Mouse (Mus musculus) intestine, embryonic 14.5 days (tissue): ENCODE measurements around the gene Trim46. TPM values are rescaled to one million over a fixed set of nuclear protein-coding genes. Genes with fewer than 3 reads are reported as not detected.

Source experiments
- ATAC-seq: fragments of 200-750 bp; cut with Nextera tagmentation; replicated peaks from 2 replicates; pipeline ENCODE4 v1.8.0; 2017; ENCODE audit warnings: low read depth, moderate number of reproducible peaks, moderate TSS enrichment, moderate library complexity; ENCODE audit not compliant: low FRiP score, low TSS enrichment
- DNase-seq: peaks from one replicate; pipeline ENCODE4 v3.0.0-alpha.2; 2018; ENCODE audit warnings: low spot score
- H3K27ac ChIP-seq: fragments of 300-500 bp; sonication (generic); 2 replicates; pipeline ENCODE4 v1.5.1; 2014; ENCODE audit warnings: low read depth, mild to moderate bottlenecking, control low read depth
- H3K27me3 ChIP-seq: fragments of 300-500 bp; sonication (generic); replicated peaks from 2 replicates; pipeline ENCODE4 v1.6.1; 2014; ENCODE audit warnings: low read length, control low read depth; ENCODE audit not compliant: control insufficient read depth, insufficient read depth
- H3K36me3 ChIP-seq: fragments of 300-500 bp; sonication (generic); 2 replicates; pipeline ENCODE4 v1.6.1; 2014; ENCODE audit warnings: low read length, control low read depth; ENCODE audit not compliant: control insufficient read depth, insufficient read depth
- H3K4me1 ChIP-seq: fragments of 300-500 bp; sonication (generic); replicated peaks from 2 replicates; pipeline ENCODE4 v1.6.1; 2014; ENCODE audit warnings: low read length, control low read depth, mixed read lengths; ENCODE audit not compliant: control insufficient read depth, insufficient read depth
- H3K4me2 ChIP-seq: fragments of 300-500 bp; sonication (generic); 2 replicates; pipeline ENCODE4 v1.6.1; 2014; ENCODE audit warnings: low read length
- H3K4me3 ChIP-seq: fragments of 300-500 bp; sonication (generic); 2 replicates; pipeline ENCODE4 v1.5.1; 2014; ENCODE audit warnings: low read depth, low read length, control low read depth, mixed read lengths
- H3K9ac ChIP-seq: fragments of 300-500 bp; sonication (generic); 2 replicates; pipeline ENCODE4 v1.6.1; 2014; ENCODE audit warnings: mild to moderate bottlenecking, low read length
- H3K9me3 ChIP-seq: fragments of 300-500 bp; sonication (generic); 2 replicates; pipeline ENCODE4 v1.6.1; 2016; ENCODE audit warnings: low read length, control low read depth; ENCODE audit not compliant: control insufficient read depth
- WGBS: fragments of 180-500 bp; shearing (Covaris S2); extraction: QIAGEN DNeasy Blood & Tissue Kit; methylation state at CpG from one replicate; pipeline ENCODE4 v1.1.7; 2014; 5-methylcytosine and 5-hydroxymethylcytosine counted together
- polyA plus RNA-seq: library from polyadenylated mRNA; unstranded; fragments of >200 nt; fragmentation: Nextera tagmentation; extraction: Ambion mirVana; gene quantifications from 2 replicates; pipeline ENCODE4 v1.2.1, GENCODE M21; 2014

Gene Trim46
- polyA plus RNA-seq, 1 experiment from 2014 or later, result 3.5 TPM

DNA sequence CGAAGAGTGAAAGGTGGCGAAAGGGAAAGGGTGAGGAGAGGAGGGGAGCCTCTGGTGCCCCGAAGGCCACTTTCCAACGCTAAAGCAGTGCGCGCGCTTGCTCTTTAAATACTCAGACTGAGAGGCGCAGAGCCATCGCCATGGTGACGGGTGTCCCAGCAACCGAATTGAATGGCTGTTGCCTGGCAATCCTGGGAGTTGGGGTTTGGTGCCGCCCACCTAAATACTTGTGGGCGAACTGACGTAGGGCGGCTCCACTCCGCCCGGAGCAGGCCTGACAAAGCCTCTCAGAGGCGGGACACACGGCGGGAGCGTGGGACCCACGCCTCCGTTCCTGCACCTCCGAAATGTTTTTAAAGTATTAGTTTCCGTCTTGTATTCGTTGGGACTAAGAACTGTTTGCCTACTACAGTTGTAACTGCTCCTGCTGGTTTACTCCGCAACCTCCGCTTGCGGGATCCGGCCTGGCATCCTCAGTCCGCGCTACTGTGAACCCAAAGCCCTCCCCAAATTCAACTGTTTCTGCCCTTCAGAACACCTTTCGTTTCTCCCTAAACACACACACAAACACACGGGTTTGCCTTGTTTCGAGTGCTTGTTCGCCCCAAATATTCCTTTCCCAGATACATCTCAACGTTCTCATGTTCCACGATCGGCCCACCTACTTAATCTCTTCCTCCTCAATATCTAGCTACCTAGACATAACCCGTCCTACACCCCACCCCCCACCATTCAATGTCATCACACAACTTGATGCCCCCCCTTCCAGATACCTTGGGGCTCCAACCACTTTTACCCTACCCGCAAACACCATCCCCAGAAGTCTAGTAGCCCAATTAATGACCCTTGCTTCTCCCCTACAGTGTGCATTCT lies 18.6 kb downstream of the Trim46 start:
- DNase-seq (peak; percentile 88), ATAC-seq (peak; percentile 66)
- Histone ChIP-seq H3K36me3 (no peaks in the 10 kb centered on the region), H3K4me2 (peak overlapping the region; percentile 52), H3K9ac (peak overlapping the region; percentile 42), H3K27me3 (0 out of 2 replicates have a peak, but pooled peaks cover 4% of the 10 kb centered on the region), H3K9me3 (no peaks in the 10 kb centered on the region), H3K27ac (peak overlapping the region; percentile 59), H3K4me1 (peaks cover 25% of the 10 kb centered on the region), H3K4me3 (peak overlapping the region; percentile 28)
- 4% methylated on average over 41 of the region's 41 CpGs for WGBS

DNA sequence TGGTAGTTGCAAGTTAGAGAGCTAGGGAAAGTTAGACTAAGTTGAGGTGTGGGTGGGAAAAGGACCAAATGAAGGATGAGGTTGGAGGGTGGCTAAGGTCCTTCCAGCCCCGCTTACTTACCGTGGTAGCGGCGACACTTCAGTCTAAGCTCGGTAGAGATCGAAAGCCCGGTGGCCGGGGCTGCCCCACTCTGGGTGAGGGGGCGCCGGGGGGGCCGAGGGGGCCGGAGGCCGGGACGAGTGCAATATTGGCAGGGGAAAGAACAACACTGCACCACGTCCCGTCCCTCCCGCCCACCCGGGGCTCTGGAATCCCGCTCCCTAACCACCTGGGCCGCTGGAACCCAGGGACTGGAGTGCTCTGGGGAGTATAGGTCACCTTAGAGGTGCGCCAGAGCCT lies 19.2 kb downstream of the Trim46 start, which contains the start of gene Mtx1:
TSS of gene Mtx1 (minus strand) at position 189 of the 400 bp plus-strand sequence.
- H3K27me3 ChIP-seq, result 0 out of 2 replicates have a peak, but pooled peaks cover 4% of the 10 kb centered on the region
- H3K4me1 ChIP-seq, result peaks cover 25% of the 10 kb centered on the region
- H3K4me2 ChIP-seq, result peak within 1 kb of the TSS; percentile 52
- H3K9ac ChIP-seq, result peak within 1 kb of the TSS; percentile 42
- H3K27ac ChIP-seq, result peak within 1 kb of the TSS; percentile 59
- peak within 1 kb of the TSS; percentile 28 for H3K4me3 ChIP-seq
- H3K36me3 ChIP-seq, result no peaks in the 10 kb centered on the region
- ATAC-seq (0 out of 2 replicates have a peak, but pooled peaks have one; percentile 1), DNase-seq (no peak)
- no peaks in the 10 kb centered on the region for H3K9me3 ChIP-seq
- 3% methylated on average over 19 of the region's 21 CpGs for WGBS

DNA sequence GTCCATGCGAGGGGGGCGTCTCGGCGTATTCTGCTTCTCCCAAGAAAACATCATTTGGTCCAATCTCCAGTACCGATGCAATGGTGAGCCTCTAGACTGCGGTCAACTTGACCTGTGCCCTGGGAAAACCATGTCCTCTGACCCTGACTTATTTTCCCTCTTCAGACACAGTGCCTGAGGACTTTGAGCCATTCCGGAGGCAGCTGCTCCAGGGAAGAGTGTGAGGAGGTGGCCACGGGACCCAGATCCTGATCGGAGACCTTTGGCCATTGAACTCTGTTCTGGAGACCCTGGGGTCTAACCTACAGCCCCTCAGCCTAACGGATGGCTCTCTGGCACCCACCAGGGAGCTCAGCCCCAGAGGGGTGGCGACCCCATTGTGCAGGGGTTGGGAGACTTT lies 19.7 kb downstream of the Trim46 start:
- peaks cover 25% of the 10 kb centered on the region for H3K4me1 ChIP-seq
- ATAC-seq (no peak), DNase-seq (no peak)
- H3K4me2 ChIP-seq, result peak overlapping the region; percentile 52
- H3K36me3 ChIP-seq, result no peaks in the 10 kb centered on the region
- no peaks in the 10 kb centered on the region for H3K9me3 ChIP-seq
- 35% methylated on average over 11 of the region's 11 CpGs for WGBS
- 0 out of 2 replicates have a peak, but pooled peaks cover 4% of the 10 kb centered on the region for H3K27me3 ChIP-seq
- H3K4me3 ChIP-seq, result no peak overlapping the region
- H3K9ac ChIP-seq, result peak overlapping the region; percentile 42; the same call in 1 of the 2 replicates
- H3K27ac ChIP-seq, result no peak overlapping the region

DNA sequence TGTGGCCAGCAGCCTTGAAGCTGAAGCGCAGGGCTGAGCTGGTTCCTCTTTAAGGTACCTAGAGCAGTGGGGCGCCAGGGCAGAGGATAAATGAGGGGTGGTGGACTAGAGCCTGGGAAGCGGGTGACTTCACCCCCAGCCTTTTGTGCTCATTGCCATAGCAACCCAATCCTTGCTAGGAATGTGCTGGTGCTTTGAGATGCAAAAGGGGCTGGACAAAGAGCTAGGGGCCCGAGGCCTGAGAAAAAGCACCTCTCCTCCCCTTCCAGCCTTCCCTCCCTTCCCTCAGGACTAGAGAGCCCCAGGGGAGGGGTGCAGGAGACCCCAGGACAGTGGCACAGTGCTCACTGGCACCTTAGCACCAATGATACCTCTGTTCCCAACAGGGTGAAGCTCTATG lies 20.2 kb downstream of the Trim46 start:
- no peak overlapping the region for H3K27ac ChIP-seq
- no peak overlapping the region for H3K4me3 ChIP-seq
- H3K4me1 ChIP-seq, result peaks cover 25% of the 10 kb centered on the region

DNA sequence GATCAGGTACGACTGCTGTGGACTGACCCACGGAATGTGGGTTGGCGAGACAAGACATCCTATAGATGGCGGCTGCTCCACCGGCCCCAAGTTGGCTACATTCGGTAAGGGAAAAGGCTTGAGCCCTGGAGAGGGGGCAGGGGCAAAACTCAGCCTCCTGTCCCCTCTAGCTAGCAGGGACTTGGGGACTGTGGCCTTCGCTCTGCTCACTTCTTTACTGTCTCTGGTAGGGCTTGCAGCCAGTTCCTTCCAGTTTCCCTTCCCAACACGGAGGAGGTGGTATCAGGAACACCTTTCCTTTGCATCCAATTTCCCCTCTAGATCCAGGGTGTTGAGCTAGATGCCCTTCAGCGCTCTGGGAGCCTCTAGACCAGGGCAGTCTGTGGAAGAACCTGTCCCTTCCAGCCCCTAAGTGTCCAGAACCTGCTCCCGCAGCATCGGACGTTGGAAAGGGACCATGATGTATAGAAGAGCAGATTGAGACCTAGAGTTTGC lies 20.7 kb downstream of the Trim46 start:
- H3K27me3 ChIP-seq, result 0 out of 2 replicates have a peak, but pooled peaks cover 4% of the 10 kb centered on the region
- no peak overlapping the region for H3K4me2 ChIP-seq
- H3K9ac ChIP-seq, result no peak overlapping the region
- no peaks in the 10 kb centered on the region for H3K36me3 ChIP-seq
- WGBS, result 64% methylated on average over 12 of the region's 12 CpGs
- H3K27ac ChIP-seq, result no peak overlapping the region
- H3K9me3 ChIP-seq, result no peaks in the 10 kb centered on the region
- no peak overlapping the region for H3K4me3 ChIP-seq
- ATAC-seq, result no peak
- peaks cover 25% of the 10 kb centered on the region for H3K4me1 ChIP-seq
- DNase-seq, result no peak

More for the DNA sequence above, 20.2 kb downstream of the Trim46 start:
- 51% methylated on average over 4 of the region's 4 CpGs for WGBS
- H3K4me2 ChIP-seq, result peak overlapping the region; percentile 52; the same call in 1 of the 2 replicates
- H3K27me3 ChIP-seq, result 0 out of 2 replicates have a peak, but pooled peaks cover 4% of the 10 kb centered on the region
- H3K36me3 ChIP-seq, result no peaks in the 10 kb centered on the region
- 0 out of 2 replicates have a peak overlapping the region, but pooled peaks have one; percentile 42 for H3K9ac ChIP-seq
- DNase-seq (no peak), ATAC-seq (no peak)
- H3K9me3 ChIP-seq, result no peaks in the 10 kb centered on the region

DNA sequence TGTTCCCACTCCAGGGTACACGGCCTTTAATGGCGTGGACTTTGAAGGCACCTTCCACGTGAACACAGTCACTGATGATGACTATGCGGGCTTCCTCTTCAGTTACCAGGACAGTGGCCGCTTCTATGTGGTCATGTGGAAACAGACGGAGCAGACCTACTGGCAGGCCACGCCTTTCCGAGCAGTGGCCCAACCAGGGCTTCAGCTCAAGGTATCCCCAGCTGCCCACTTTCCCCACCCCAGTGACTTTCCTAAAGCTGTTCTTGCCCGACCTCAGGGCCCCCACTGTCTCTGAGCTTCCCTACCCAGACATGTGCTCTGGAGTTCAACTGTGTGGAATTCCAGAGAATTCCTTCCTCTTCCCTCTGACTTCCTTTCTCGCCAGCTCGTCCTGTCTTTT lies 21.3 kb downstream of the Trim46 start:
- Histone ChIP-seq H3K9ac (no peak overlapping the region), H3K9me3 (no peaks in the 10 kb centered on the region), H3K36me3 (no peaks in the 10 kb centered on the region), H3K27me3 (0 out of 2 replicates have a peak, but pooled peaks cover 4% of the 10 kb centered on the region), H3K27ac (no peak overlapping the region), H3K4me1 (peaks cover 25% of the 10 kb centered on the region), H3K4me3 (no peak overlapping the region), H3K4me2 (no peak overlapping the region)
- 73% methylated on average over 11 of the region's 11 CpGs for WGBS
- ATAC-seq (no peak), DNase-seq (no peak)

DNA sequence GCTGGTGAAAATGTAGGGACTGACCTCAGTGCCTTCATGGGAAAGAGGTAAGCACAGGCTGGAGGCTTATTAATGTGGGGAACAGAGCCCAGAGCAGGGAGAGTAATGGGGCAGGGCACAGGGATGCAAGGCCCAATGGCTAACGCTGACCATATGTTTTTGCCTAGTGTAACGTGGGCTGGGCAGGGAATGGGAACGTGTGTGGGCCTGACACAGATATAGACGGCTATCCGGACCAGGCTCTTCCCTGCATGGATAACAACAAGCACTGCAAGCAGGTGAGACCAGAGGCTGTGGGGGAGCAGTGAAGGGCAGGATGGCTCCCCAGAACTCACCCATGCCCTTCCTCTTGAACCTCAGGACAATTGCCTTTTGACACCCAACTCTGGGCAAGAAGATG lies 24.9 kb downstream of the Trim46 start:
- DNase-seq, result no peak
- H3K27ac ChIP-seq, result no peak overlapping the region
- no peaks in the 10 kb centered on the region for H3K27me3 ChIP-seq
- H3K4me2 ChIP-seq, result no peak overlapping the region
- H3K9ac ChIP-seq, result no peak overlapping the region
- no peaks in the 10 kb centered on the region for H3K36me3 ChIP-seq
- H3K4me1 ChIP-seq, result 0 out of 2 replicates have a peak, but pooled peaks cover 5% of the 10 kb centered on the region
- no peak overlapping the region for H3K4me3 ChIP-seq
- H3K9me3 ChIP-seq, result no peaks in the 10 kb centered on the region
- ATAC-seq, result no peak
- 75% methylated on average over 5 of the region's 5 CpGs for WGBS

DNA sequence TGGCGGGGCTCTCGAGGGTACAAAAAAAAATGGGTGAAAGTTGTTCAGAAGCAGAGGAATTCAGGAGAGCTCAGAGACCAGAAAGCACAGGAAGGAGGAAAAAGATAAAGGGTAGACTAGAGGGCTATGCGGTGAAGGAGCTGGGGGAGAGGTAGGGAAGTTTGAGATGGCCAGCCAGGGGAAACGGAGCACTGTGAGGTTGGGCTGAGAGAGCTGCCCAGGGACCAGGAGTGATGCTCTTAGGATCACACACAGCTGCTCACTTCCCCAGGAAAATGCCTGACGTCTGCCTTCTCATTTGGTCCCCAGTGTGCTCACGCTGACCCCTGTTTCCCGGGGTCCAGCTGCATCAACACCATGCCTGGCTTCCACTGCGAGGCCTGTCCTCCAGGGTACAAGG lies 26.6 kb downstream of the Trim46 start:
- no peak overlapping the region for H3K4me3 ChIP-seq
- no peak overlapping the region for H3K9ac ChIP-seq
- no peak overlapping the region for H3K4me2 ChIP-seq
- 32% methylated on average over 8 of the region's 8 CpGs for WGBS
- no peaks in the 10 kb centered on the region for H3K27me3 ChIP-seq
- no peaks in the 10 kb centered on the region for H3K36me3 ChIP-seq
- DNase-seq (no peak), ATAC-seq (no peak)
- no peaks in the 10 kb centered on the region for H3K9me3 ChIP-seq
- H3K4me1 ChIP-seq, result peaks cover 12% of the 10 kb centered on the region; the same call in 1 of the 2 replicates
- H3K27ac ChIP-seq, result no peak overlapping the region; the same call in 1 of the 2 replicates
